Mouse (Mus musculus): ENCODE results near the gene Clic1.
"Not testable (repeated sequence)": the region's sequence is repeated elsewhere in the genome, so short reads cannot be mapped to it uniquely, and the experiment has no call there.

The Clic1 gene

DNA sequence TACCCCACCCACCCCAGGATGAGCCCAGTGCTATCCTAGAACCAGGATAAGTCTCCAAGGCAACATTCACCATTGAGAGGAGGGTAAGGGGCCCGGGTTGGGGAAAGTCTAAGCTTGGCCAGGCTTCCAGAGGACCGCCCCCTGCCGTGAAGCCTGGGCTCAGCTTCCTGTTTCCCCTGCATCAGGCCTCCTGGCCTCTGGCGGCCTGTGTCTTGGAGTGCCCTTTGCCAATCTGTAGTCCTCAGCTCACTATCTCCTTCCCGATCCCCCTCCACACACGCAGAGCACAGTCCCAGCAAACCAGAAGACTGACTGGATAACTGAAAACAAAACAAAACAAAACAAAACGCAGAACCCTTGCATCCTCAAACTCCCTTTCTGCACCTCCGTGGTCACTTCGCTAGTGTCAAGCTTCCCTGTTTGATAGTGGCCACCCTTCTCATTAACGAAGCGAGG lies at the start of gene Clic1:
Clic1 (plus strand) TSS at position 406 of the 456 bp plus-strand sequence.
- peak; percentile 90 for DNase-seq (ENCODE audit: low read depth)

DNA sequence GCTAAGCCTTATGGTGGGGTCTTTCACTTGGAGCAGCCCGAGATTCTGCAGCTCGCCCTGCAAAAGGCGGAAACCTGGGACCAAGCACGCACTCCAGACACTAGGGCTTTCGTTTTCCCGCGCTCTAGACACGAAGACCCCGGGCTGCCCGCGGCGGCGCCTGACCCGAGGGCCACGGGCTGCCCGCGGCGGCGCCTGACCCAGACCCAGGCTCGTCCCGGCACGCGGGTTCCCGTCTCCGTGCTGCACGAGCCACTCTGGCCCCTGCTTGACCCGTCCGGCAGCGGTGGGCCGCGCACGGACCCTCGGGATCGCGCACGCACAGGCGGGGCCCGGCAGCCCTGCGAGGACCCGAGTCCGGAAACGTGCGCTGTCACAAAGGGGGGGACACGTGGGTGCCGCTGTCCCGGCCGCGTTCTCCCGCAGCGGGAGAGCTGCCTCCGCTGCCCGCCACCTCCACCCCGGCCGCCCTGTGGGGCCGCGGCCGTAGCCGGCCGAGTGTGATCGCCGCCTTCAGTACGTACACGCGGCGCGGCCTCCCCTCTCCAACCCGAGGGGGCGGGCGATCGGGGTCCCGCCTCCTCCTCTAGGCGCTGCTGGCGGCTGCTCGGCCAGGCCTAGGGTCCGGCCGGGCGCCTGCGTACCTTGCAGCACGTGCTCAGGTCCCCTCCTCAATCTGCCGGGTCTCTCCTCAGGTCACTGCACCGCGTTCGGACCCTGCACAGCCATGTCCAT lies 48.9 kb upstream of the Clic1 start, which contains the start of gene Vars:
Vars (plus strand) TSS at position 271 of the 735 bp plus-strand sequence.
- DNase-seq (ENCODE audit: low read depth), result peak; percentile 94

DNA sequence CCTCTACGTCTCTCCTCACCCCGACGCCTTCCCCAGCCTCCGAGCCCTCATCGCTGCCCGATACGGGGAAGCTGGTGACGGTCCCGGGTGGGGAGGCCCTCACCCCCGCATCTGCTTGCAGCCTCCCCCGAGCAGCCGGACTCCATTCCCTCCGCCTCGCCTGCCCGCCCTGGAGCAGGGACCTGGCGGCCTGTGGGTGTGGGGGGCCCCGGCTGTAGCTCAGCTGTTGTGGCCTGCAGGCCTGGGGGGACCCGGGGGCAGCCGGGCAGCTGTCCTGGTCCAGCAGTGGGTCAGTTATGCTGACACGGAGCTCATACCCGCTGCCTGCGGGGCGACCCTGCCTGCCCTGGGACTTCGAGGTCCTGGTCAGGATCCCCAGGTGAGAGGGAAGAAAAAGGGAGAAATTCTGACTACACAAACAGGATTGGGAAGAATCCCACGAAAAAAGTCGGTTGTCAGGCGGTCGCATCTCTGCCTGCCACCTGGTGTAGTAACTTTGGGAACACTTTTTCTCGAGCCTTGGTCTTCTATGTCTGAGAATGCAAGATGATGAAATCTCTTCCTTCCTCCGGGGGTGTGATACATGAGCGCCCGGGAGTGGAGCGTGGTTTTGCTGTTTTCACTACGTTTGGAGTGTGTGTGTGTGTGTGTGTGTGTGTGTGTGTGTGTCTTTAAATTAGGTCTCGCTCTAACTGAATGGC lies 48.2 kb upstream of the Clic1 start:
- peak; percentile 75 for DNase-seq (ENCODE audit: low read depth)

DNA sequence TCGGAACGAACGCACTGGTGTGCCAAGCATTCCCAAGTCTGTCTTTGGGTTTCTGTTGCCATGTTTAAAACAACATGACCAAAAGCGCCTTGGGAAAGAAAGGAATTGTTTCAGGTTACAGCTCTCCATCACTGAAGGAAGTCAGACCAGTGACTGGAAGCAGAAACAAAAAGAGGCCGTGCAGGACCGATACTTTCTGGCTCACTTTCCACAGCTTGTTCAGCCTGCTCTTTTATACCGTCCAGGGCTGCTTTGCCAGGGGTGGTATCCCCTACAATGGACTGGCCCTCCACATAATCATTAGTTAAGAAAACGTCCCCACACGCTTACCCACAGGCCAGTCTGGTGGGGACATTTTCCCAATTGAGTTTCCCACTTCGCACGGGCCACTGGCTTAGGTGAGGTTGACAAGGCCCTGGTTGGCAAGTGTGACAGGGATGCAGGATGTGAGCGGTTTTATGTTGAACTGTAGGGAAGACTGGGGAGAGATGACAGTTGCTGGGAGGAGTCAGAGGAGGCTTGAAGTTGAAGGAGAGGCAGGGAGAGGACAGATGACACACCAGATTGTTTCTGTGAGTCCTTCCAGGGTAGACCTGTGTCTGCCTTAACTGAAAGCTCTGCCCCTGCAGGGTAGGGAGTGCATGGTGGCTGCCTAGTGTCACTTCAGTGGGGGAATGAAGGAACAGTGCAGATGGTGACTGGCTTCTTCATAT lies 47.5 kb upstream of the Clic1 start:
- DNase-seq (ENCODE audit: low read depth), result peak; percentile 38

DNA sequence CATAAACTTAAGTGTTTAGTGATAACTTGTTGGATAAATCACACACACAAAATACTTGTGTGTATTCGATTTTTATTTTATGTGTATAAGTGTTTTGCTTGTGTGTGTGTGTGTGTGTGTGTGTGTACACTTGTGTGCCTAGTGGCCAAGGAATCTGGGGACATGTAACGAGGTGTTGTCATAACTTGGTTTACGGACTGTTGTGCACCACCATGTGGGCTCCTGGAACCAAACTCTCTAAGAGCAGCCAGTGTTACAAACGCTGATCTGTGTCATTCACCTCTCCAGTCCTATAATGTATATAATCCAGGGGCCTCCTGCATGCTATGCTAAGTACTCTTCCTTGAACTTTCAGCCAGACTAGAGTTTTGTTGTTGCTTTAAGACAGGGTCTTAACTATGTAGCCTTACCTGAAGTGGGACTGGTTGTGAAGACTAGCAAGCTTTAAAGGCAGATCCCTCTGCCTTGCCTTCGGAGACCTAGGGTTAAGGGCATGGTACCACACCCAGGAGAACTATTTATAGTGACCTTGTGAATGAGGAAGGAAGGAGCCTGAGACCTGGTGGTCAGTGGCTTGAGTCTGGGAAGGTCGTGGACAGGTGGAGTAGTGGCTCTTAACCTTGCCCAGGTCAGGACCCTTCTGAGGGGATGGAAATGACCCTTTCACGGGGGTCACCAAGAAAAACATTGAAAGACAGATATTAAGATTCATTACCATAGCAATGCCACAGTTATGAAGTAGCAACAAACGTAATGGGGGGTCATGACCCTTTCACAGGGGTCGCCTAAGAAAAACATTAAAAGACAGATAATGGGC lies 46.5 kb upstream of the Clic1 start:
- no peak for DNase-seq (ENCODE audit: low read depth)

DNA sequence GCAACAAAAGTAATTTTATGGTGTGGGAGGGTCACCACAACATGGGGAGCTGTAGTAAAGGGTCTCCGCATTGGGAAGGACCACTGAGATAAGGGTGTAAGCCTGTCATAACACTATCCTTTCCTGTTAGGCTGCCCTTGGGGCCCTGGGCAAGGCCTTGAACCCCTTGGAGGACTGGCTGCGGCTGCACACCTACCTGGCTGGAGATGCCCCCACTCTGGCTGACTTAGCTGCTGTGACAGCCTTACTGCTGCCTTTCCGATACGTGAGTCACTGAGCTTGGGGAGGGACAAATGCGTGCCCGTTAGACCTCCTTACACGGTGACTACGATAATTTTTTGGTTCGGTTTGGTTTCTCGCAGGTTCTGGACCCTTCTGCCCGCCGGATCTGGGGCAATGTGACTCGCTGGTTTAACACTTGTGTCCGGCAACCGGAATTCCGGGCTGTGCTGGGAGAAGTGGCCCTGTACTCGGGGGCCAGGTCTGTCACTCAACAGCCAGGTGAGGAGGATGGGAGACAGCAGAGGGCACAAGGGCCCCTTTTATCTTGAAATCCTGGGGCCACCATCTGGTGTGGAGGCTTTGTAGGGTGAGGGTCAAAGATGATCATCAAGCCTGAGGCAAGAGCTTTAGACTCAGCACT lies 45.6 kb upstream of the Clic1 start:
- no peak for DNase-seq (ENCODE audit: low read depth)

DNA sequence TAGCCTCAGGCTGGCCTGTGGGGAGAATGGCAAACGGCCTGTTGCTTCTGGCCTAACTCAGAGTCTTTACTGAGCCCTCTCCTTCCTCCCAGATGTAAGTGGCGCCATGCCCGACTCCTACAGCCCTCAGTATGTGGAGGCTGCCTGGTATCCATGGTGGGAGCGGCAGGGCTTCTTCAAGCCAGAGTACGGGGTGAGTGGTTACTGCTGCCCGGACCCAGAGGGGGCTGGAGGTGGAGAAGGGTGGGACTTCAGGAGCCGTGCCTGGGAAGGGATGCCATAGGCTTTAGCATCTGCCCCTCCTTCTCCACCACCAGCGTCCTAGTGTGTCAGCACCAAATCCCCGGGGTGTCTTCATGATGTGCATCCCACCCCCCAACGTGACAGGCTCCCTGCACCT lies 44.6 kb upstream of the Clic1 start:
- no peak for DNase-seq (ENCODE audit: low read depth)

DNA sequence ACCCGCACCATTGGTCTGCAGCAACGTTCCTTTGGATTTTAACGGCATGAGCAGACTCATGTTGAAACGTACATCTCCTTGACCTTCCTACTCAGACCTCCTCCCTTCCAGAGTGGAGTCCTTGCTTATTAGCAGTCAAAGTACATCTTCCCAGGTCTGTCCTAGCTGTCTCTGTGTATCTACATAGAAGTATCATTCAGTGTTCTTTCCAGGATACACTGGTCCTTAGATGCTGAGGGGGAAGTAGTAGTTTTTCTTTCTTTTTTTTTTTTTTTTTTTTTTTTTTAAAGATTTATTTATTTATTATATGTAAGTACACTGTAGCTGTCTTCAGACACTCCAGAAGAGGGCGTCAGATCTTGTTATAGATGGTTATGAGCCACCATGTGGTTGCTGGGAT lies 43.9 kb upstream of the Clic1 start:
- not testable (repeated sequence) for DNase-seq (ENCODE audit: low read depth)

DNA sequence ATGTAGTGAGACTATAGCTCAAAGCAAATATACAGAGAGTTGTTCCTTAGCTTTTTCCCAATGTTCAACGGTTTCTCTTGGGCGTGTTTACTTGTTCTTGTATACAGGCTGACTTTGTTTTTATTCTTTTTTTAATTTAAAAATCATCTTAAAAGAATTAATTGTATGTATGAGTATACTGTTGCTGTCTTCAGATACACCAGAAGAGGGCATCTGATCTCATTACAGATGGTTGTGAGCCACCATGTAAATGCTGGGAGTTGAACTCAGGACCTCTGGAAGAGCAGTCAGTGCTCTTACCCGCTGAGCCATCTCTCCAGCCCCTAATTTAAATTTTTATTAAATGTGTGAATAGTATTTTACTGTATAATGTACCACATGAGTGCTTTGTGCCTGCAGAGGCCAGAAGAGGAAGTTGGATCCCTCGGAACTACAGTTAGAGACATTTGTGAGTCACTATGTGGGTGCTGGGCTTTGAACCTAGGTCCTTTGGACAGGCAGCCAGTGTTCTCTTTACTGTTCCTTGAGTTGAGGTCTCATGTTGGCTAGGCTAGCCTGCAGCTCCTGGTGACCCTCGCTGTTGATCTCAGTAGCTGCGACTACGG lies 42.3 kb upstream of the Clic1 start:
- DNase-seq (ENCODE audit: low read depth), result no peak

DNA sequence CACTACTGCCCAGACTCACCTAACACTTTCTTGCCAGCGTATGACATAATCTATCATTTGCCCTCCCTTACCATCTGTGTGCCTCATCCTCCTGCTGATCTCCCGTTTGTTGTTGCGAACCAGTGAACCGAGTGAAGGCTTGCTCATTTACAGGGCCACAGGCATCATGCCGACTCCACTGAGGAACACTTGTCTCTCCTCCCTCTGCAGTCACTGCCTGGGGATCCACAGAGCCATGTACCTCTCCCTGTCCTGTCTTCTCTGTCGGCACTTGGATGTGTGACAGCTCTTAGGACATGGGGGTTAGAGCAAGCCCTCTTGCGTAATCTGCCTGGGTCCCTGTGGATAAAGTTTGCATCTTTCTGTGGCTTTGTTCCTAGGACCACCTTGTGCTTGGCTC lies 40.2 kb upstream of the Clic1 start:
- no peak for DNase-seq (ENCODE audit: low read depth)

DNA sequence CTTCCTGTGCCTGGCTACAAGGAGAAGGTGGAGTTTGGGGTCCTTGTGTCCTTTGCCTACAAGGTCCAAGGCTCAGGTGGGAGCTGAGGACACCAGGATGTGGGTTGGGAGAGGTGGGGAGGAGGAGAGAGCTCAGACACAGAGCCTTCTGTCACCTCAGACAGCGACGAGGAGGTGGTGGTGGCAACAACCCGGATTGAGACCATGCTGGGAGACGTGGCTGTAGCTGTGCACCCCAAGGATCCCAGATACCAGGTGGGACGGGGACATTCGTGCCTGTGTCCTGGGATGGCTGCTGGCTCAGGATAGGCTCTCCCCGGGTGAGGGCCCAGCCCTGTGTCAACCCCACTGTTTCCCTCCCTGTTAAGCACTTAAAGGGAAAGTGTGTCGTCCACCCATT lies 38.3 kb upstream of the Clic1 start:
- DNase-seq (ENCODE audit: low read depth), result no peak

DNA sequence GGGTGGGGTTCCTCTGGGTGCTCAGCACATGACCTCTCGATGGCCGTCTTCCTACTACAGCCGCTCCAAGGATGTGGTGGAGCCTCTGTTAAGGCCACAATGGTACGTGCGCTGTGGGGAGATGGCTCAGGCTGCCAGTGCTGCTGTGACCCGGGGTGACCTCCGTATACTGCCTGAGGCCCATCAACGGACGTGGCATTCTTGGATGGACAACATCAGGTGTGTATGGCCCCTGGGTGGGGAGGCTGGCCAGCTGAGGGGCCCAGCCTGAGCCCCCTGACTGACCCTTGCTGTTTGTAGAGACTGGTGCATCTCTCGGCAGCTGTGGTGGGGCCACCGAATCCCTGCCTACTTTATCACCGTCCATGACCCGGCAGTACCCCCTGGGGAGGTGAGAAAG lies 37.3 kb upstream of the Clic1 start:
- DNase-seq (ENCODE audit: low read depth), result no peak

DNA sequence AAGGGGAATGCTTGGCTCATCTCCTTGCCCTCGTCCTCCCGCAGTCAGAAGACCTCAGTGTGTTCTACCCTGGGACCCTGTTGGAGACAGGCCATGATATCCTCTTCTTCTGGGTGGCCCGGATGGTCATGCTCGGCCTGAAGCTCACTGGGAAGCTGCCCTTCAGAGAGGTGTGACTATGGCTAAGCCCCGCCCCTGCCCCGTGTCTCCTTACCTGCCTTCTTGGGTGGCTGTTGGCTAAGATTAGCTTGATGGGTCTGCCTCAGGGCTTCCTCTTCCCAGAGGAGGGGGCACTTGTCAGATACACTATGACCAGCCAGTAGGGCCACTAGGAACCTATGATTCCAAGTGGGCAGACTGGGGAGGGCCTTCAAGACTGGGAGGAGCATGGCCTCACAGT lies 36.5 kb upstream of the Clic1 start:
- DNase-seq (ENCODE audit: low read depth), result no peak

DNA sequence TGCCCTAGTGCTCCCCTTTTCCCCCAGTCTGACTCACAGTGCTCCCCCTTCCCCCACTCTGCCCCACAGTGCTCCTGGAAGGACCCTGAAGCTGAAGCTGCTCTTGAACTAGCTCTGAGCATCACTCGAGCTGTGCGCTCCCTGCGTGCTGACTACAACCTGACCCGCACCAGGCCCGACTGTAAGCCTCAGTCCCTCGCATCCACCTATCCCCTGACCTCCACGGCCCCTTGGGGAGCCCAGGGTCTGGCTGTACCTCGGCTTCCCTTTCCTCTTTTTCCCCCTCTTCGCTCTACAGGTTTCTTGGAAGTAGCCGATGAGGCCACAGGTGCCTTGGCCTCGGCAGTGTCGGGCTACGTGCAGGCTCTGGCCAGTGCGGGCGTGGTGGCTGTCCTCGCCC lies 34.5 kb upstream of the Clic1 start:
- no peak for DNase-seq (ENCODE audit: low read depth)

DNA sequence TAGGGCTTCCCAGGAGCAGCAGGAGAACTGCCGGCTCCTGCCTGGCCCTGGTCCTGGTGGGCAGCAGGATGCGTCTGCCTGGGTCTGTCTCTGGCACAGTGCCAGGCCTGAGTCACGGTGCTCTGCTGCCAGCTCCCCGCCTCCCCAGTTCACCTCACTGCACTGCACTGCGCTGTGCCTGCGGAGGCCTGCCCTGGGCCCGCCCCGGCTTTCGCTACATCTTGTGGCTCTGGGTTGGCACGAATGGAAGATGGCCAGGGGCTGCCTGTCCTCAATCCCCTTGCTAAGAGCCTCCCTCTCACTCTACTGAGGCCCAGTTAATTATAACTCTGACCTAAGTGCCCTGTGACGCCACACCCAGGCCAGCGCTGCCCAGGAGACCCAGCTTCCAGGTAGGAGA lies 33.4 kb upstream of the Clic1 start, which contains the start of gene Vwa7:
Vwa7 (plus strand) TSS at position 204 of the 400 bp plus-strand sequence.
- DNase-seq (ENCODE audit: low read depth), result peak; percentile 76

DNA sequence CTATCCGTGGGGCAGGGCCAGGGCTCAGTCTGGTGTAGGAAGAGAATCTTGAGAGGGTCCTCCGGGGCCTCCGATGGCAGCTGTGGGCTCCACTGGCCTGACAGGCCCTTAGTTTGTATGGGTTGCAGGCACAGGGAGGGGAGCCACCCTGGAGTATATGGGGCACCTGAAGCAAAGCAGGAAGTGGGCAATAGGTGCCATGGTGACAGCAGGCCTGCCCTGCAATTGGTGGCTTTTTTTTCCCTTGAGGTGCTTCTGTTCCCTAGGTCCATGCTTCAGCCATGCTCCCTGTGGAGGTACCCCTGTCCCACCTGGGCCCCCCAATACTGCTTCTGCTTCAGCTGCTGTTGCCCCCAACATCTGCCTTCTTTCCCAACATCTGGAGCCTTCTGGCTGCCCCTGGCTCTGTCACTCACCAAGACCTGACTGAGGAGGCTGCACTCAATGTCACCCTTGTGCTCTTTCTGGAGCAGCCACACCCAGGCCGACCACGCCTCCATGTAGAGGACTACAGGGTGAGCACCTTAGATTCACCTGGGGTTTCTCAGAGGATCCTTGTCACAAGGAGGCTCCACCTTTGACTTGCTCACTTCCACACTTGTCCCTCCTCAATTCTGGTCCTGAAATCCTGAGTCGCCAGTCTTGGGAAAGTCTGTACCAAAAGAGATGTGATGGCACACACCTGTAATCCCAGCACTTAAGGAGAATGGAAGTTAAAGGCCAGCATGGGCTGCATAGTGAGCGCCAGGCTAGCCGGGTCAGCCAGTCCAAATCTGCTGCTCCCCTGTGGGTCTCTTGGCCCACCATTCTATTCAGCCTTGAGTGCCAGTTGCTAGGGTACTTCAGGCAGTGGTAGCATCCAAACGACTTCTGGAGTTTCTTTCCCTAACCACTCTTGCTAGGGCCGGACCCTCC lies 32.7 kb upstream of the Clic1 start:
- no peak for DNase-seq (ENCODE audit: low read depth)

DNA sequence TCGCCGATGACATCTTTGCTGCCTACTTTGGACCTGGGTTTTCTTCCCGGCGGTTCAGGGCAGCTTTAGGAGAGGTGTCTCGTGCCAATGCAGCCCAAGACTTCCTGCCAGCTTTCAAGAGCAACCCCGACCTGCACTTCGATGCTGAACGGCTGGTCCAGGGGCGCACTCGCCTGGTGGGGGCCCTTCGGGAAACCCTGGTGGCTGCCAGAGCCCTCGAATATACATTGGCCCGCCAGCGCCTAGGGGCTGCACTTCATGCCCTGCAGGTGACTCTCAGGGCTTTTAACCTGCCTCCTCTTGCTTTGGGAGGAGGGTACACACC lies 32.1 kb upstream of the Clic1 start:
- DNase-seq (ENCODE audit: low read depth), result no peak

DNA sequence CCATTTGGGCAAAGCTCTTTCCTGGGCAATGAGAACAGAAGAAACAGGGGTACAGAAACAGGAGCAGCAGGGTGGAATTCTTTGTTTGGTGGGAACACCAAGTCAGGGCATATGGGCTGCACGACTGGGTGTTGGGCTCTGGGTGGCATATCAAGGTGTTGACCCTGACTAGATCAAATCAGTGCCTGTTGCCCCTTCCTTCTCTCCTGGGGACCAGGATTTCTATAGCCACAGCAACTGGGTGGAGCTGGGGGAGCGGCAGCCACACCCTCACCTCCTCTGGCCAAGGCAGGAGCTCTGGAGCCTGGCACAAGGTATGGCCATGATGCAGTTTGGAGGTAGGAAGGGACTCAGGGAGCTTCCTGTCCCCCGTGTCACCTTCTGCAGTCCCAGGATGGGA lies 31.6 kb upstream of the Clic1 start:
- no peak for DNase-seq (ENCODE audit: low read depth)

DNA sequence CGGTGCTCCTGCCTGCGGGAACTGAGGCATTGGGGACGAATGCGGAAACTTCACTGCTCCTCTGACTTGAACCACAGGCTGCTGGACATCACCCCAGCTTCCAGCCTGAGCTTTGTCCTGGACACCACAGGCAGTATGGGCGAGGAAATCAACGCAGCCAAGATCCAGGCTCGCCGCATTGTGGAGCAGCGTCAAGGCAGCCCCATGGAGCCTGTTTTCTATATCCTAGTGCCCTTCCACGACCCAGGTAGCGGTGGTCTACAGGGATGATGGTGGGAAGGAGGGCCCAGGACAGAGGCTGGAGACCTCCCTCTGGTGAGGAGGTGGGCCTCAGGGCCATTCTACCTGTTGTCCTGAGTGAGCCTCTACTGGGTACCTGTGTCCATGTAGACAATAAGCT lies 29.9 kb upstream of the Clic1 start:
- no peak for DNase-seq (ENCODE audit: low read depth)

DNA sequence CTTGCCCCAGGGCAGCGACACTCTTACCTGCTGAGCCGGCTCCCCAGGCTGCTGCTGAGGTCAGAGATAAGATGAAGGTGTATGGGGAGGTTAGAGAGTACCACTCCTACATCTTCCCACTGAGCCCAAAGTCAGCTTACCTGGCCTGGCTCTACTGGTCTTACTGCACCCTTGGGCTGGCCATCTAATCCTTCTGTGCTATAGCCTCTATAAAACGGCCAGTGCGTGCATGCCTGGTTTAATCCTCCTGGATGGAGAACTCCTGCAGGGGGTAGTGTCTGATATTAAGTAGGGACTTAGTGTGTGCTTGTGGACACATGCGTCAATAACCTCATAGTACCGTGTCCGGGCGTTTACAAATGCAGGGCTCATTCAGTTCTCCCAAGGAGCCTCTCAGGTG lies 29.2 kb upstream of the Clic1 start:
- no peak for DNase-seq (ENCODE audit: low read depth)
